Mouse (Mus musculus) spleen, postnatal 10 days (tissue): ENCODE data around the gene Olfr1417.

Experiments used
- DNase-seq, 2 experiments: peaks; one replicate each; pipeline ENCODE4 v3.0.0; 2021 to 2022; ENCODE audit warnings: low spot score in 2 of 2

The Olfr1417 gene

DNA sequence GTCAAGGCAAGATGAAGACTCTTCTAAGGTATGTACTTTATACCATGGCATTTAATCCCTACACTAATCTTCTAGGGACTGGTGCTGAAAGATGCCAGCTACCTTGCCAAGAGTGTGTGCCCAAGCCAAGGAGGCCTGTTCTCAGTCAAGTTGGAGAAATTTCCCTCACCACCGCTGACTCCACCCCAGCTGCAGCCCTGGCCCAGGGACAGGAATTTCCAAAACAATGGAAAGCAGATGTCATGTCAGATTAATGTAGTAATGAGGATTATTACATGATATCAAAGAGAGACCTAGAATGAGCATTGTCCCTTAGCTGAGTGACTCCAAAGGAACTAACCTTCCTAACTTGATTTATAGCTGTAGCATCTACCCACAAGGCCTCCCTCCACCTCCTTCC, 28.2 kb downstream of the Olfr1417 start:
- no peak for DNase-seq

DNA sequence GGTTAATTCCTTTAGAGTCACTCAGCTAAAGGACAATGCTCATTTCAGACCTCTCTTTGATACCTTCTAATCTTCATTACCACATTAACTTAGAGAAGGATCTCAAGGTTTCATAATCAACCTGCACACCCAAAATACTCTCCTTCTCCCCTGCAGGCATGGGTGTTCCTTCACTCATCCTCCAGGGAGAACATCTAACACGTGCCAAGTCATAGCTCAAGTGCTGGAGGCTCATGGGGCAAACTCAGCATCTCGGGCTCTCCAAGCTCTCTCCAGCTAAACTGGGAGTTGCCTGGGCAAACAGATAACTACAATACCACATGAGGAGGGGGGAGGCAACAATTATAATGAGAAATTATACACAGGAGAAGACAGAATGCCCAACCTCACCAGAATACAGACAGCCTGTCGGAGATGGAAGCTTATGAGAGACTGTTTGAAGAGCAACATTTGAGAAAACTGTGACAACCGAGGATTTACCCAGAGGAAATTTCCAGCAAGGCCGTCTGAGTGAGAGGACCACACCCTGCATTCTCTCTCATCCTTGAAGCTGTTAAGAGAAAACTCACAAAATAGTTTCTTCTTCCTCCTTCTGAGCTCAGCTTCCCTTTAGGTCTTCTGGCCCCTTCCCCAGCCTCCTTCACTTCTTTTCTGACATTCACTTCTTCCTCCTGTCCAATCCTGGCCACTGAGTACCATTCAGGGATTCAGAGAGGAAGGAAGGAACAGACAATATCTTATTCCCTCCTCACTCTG, 28.8 kb downstream of the Olfr1417 start:
- no peak for DNase-seq

DNA sequence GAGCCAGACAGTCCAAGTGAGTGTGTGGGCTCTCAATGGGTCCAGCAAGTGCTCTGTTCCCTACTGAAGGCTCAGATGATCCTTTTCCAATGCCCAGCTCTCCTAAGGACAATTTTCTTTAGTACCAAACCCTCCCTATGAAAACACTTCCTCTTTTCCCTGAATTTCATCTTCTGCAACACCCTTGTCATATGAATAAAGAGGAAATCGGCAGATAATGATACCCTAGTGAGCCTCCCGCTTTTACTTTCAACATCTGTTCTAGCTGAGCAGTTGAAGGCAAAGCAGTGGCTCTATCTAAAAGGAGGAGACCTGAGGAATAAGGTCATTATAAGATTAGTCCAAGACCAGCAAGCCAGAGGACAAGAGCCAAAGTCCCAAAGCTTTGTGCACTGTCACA, 30.6 kb downstream of the Olfr1417 start:
- DNase-seq: no peak

DNA sequence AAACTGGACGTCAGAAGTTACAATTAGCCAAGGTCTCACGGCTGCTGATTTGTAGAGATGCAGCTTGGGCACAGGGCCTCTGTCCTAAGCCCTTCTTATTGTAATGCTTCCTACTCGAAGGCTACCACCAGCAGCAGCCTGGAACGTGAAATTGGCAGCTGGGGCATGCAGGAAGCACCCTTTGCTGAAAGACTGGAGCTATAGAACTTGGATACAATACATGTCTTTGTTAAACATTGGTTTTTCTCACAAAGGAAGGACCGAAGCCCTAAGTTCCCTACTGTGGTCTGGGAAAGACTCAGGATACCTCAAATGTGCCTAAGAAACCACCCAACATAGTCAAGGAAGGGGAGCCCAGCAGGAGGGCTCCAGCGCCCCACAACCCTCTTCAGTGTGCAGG, 31.2 kb downstream of the Olfr1417 start:
- DNase-seq: no peak

DNA sequence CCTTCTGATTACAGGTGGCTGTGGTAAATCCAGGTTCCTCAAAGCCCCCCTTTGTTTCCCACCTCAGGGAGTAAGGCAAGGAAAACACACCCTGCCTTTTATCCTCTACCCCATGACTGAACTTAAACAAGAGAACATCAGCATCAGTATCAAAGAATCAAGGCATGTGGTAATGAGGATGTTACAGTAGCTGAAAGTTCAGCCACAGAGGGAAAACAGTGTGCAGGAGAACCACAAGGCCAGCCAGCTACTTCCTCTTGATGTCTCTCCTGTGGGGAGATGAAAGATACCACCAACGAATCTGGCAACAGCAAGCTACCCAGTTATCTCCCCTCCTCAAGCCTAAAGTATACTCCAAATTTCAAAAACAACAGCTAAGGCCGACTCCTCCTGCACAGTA, 31.8 kb downstream of the Olfr1417 start:
- DNase-seq: no peak

DNA sequence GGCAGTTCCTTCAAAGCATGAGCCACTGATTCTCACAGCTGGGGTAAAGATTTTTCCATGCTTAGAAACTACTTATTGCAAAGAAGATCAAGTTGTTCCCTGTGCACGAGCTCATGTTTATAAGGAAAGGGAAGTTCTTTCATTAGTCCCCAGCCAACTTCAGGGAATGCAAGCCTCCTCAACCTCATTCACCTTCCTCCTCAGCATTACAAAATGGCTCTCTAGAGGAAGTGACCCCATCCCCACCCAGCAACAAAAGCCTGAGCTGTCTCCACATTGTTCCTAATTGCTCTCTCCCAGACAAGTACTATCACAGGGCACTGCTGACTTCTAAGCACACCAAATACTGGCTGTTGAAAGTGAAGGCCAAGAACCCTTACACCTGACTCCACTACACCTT, 34.6 kb downstream of the Olfr1417 start:
- no peak for DNase-seq

DNA sequence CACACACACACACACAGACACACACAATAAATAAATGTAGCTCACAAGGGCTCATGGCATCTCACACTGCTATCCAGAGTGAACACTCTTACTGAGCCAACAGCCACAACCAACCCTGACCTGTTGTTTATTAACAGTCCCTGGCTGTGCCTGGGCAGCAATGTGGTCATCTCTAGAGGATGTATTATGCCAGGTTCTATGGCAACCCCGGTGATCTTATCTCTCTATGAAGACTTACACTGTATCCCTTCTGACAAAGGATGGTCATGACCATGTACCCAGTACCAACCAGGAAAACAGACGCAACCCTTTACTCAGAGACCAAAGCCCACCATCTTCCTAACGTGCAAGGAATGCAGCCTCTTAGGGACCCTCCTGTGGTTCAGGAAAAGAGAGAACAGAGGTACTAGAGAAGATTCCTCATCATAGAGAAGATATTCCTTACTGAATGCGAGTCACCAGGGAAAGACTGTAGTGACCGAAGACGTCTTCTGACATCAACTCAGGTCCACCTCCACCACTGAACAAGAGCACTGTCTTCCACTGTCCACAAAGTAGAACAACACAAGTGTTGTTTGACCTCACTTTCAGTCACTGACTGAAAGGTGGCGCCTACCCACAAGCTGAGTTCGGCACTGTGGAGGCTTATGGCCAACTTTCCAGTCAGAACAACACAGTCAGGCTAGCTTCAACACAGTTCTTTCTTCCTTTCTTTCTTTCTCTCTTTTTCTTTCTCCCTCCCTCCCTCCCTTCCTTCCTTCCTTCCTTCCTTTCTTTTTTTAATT, 38.3 kb downstream of the Olfr1417 start:
- DNase-seq: no peak

DNA sequence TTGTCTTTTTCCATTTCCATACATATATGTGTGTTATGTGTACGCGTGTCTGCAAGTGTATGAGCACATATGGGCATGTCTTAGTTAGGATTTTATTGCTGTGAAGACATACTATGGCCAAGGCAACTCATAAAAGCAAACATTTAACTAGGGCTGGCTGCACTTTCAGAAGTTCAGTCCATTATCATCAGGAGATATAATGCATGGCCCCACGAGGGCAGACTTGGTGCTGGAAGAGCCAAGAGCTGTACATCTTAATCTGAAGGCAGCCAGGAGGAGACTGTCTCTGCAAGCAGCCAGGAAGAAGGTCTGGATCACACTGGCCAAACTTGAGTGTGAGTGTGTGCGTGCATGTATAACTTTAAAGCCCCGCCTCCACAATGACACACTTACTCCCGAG, 44.6 kb downstream of the Olfr1417 start:
- DNase-seq: no peak

DNA sequence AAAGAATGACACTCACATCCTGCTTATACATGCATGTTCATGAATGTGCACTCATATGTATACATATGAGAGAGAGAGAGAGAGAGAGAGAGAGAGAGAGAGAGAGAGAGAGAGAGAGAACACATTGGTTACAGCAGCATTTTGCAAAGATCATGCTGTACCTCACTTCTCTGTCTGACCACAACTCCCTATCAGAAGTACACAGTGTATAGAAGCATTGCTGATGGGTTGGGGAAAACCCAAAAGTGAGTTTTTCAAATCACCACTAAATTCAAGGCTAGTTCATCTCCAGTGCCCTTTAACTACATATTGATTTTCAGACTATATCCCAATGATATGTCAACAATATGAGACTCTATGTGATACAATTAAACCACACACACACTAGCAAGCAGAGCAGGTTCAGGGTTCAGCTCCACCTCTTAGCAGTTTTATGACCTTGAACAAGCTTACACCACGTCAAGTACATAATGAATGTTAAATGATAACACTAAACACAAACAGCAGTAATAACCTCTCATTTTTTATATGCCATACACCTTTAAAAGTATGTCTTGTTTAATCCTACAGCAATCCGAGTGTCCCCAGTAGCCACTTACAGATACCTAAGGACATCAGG, 45.2 kb downstream of the Olfr1417 start:
- no peak for DNase-seq

DNA sequence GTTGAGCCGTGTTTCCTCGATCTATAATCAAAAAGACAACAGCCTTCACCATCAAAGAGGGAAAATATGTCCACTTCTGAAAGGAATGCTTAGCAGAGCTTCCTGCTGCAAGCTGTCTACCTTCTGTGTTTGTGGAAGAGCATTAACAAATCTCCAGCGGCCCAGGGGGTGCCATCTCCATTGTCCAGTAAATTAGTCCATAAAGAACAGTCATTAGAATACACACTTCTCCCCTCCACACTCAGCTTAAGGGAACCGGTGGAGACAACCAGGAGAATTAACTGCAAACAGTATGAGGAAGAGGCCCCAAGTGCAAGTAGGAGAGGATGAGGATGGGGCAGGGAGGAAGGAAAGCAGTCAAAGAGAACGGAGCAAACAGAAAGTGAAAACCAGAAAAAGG, 47.2 kb downstream of the Olfr1417 start:
- no peak for DNase-seq

DNA sequence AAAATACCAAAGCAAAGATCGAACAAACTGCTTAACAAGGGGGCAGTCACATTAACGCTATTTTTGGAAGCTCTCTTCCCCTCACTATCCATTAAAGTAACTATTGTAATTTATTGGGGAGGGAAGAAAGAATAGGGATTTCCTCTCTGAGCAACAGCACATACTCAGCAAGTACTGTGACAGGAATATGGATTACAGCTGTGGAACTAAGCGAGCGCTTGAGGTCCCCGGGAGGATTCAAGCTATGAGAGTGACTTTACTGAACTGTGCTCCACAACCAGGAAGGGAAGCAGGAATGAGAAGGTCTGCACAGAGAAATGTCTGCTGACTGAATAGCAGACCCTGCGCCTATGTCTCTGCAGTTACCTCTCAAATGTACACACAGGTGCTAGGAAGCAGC, 50.1 kb downstream of the Olfr1417 start:
- no peak for DNase-seq

DNA sequence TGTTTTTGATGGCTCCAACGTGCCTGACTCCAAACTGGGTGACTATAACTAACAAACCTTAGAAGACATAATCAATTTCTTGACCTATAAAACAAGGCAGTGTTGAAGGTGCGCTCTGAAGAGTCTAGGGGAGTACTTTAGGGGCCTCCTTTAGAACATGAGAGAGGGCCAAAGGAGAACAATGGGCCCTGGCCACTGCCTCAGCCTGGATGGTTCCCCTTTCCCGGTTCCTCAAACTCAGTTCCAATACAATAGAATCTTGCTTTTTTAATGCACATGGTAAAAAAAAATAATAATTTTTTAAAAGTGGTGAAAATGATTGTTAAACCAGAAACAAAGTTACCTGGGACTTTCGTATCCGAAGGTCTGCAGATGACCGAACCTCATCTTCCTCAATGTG, 51.2 kb downstream of the Olfr1417 start:
- DNase-seq: no peak

DNA sequence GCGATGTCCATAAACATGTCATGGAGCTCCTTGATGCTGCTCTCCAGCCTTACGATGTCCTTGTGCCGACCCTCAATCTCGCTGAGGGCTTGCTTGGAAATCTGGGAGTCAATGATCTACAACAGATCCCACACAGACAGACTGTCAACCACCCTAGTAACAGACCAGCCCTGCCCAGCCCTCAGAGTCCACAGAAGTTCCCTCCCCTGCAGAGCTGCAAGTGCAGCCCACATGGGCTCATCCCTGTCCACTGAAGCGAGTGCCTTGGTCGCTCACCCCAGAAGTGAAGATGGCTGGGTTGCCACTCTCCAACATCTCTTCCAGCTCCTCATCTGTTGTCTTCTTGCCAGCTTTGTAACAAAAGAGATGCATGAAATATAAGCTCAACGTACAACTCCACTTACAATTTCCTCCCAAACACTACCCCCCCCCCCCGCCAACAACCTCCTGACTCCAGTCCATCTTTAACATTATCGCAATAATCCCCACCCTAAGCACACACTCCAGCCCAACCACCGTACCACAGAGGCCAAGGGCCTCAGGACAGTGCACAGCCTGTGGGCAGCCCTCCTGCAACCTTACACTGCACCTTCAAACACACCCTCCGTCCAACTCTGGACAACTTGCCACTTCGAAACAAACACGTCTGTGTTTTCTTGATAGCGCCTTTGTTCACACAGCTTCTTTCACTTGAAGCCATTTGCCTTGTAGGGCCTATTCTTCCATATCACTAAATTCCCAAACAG, 53.4 kb downstream of the Olfr1417 start:
- no peak for DNase-seq

DNA sequence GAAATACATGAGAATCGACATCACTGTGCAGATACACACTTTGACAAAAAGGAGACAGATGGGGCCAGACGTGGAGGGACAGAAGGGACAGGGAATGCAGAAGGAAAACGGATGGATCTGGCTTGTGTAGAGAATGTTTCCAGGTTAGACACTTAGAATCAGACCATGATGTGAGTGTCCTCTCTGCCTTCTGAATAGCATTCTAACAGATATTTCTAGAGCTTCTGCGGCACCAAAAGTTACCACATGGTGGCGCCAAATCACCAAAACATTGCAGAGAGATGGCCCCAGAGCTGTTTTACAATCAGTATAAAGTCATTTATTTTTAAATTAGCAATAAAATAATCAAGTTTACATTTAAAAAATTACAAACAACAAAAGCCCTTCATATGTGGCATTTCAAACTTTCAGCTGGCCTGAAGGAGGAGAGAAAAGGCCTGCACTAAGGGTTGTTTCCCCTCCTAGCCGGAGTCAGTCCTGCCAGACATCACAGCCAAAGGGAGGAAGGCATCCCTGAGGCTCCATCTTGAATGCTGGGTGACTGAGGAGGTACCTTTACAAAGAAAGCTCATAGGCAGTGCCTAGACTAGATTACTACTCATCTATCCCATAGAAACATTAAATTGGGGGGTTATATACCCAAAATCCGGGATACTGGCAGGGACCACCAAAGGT, 61.7 kb downstream of the Olfr1417 start:
- DNase-seq: peak; percentile 53 to 79
